Mouse (Mus musculus) embryonic facial prominence, embryonic 10.5 days (tissue): ENCODE data around the gene Farp2. TPM values are rescaled to one million over a fixed set of nuclear protein-coding genes. Genes with fewer than 3 reads are reported as not detected.
"Not testable (repeated sequence)": the region's sequence is repeated elsewhere in the genome, so short reads cannot be mapped to it uniquely, and the experiment has no call there.

Source experiments
- DNase-seq: peaks from one replicate; pipeline ENCODE4 v3.0.0-alpha.2; 2017; ENCODE audit warnings: low spot score
- H3K27ac ChIP-seq: fragments of 300-500 bp; sonication (generic); replicated peaks from 2 replicates; pipeline ENCODE4 v1.5.1; 2016; ENCODE audit warnings: mild to moderate bottlenecking
- H3K27me3 ChIP-seq: fragments of 300-500 bp; sonication (generic); replicated peaks from 2 replicates; pipeline ENCODE4 v1.6.1; 2016; ENCODE audit warnings: low read depth, mild to moderate bottlenecking; ENCODE audit not compliant: poor library complexity, severe bottlenecking
- H3K36me3 ChIP-seq: fragments of 300-500 bp; sonication (generic); replicated peaks from 2 replicates; pipeline ENCODE4 v1.6.1; 2016; ENCODE audit warnings: mild to moderate bottlenecking, moderate library complexity
- H3K4me1 ChIP-seq: fragments of 300-500 bp; sonication (generic); 2 replicates; pipeline ENCODE4 v1.6.1; 2016
- H3K4me3 ChIP-seq: fragments of 300-500 bp; sonication (generic); 2 replicates; pipeline ENCODE4 v1.5.1; 2016; ENCODE audit warnings: mild to moderate bottlenecking, moderate library complexity
- H3K9me3 ChIP-seq: fragments of 300-500 bp; sonication (generic); 2 replicates; pipeline ENCODE4 v1.6.1; 2016; ENCODE audit warnings: mild to moderate bottlenecking
- WGBS: fragments of 180-500 bp; shearing (Covaris S2); methylation state at CpG from one replicate; pipeline ENCODE4 v1.1.7; 2016; 5-methylcytosine and 5-hydroxymethylcytosine counted together
- polyA plus RNA-seq: library from polyadenylated mRNA; unstranded; fragments of >200 nt; fragmentation: Nextera tagmentation; extraction: Ambion mirVana; gene quantifications from 2 replicates; pipeline ENCODE4 v1.2.1, GENCODE M21; 2016

Farp2 gene
- polyA plus RNA-seq, 1 experiment from 2014 or later: 5.9 TPM

DNA sequence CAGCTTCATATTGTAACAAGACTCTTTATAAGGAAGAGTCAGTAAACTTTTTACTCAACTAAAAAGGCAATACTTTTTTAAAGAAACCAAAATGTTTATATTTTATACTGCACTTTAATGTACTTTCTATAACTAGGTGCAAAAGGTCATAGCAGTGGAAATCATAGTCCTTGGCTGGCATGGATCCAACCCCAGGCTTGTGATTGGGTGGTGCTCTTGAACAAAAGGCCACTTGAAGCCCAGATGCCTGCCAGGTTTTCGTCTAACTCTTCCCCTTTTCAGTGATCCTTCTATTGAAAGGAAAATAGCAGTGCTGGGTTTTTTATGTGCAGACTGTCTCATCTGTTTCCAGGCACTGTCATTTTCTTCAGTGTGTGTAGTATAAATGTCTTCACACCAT lies 3.3 kb upstream of the Farp2 start:
- H3K4me1 ChIP-seq: peaks cover 26% of the 10 kb centered on the region
- H3K36me3 ChIP-seq: peaks cover 65% of the 10 kb centered on the region
- not testable (repeated sequence) for DNase-seq, H3K27me3 ChIP-seq, H3K27ac ChIP-seq, H3K4me3 ChIP-seq, H3K9me3 ChIP-seq
- 67% methylated on average over 1 of the region's 1 CpGs for WGBS

DNA sequence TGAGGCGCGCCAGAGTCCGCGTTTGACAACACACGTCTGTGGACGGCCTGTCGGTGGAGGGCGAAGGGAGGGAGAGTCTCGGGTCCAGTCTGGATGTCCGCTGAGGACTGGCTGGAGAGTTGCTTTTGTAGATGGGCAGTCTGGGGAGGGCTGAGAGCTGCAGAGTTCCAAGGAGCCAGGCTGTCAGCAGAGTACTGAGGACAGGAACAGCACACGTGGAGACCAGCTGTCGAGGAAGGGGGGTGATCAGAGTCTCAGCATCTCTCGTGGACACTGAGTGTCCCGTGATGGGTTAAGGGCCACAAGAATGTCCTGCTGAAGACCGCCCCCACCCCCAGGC lies 442 bp downstream of the Farp2 start:
- Histone ChIP-seq H3K27ac (peak overlapping the region; percentile 87), H3K27me3 (no peaks in the 10 kb centered on the region), H3K9me3 (no peaks in the 10 kb centered on the region), H3K4me1 (peaks cover 33% of the 10 kb centered on the region), H3K4me3 (peak overlapping the region; percentile 84), H3K36me3 (peaks cover 29% of the 10 kb centered on the region)
- DNase-seq: no peak
- under 1% methylated on average over 15 of the region's 15 CpGs for whole genome bisulfite sequencing

DNA sequence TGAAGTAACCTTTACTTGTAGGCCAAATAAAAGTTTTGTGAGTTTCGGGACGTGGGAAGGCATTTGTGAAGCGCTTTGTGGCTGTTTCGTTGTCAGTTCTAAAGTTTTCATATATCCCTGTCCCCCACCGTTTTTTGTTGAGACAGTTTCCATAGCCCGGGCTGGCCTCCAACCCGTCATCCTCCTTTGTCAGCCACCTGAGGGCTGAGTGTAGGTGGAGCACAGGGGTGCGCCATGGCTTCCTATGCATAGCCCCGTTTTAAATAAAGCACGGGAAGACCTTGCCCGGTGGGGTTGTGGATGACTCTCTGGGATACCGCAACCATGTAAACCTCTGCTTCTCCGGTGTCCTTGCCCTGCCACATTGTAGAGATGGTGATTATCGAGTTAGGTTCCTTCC lies 1.3 kb downstream of the Farp2 start:
- H3K4me3 ChIP-seq: peak overlapping the region; percentile 84; the same call in 1 of the 2 replicates
- peaks cover 33% of the 10 kb centered on the region for H3K4me1 ChIP-seq
- WGBS: 78% methylated on average over 14 of the region's 14 CpGs
- DNase-seq: no peak
- H3K27me3 ChIP-seq: no peaks in the 10 kb centered on the region
- no peaks in the 10 kb centered on the region for H3K9me3 ChIP-seq
- H3K27ac ChIP-seq: no peak overlapping the region
- H3K36me3 ChIP-seq: peaks cover 20% of the 10 kb centered on the region

DNA sequence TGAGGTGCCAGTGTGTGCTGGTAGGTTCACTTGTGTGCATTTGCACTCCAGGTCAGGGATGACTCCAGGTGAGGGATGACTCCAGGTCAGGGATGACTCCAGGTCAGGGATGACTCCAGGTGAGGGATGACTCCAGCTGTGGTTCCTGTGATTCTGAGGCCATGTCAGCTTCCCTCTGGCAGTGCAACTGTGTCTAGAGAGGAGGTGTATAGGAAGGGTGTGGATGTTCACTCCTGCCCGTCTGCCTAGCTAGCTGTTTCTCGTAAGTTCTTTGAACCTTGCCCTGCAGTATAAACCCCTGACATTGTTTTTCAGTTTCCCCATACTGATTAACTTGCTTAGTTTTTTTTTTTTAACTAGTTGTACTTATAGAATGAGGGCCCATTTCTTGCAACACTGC lies 9.6 kb downstream of the Farp2 start:
- H3K4me3 ChIP-seq: no peak overlapping the region
- 86% methylated on average over 2 of the region's 2 CpGs for WGBS
- H3K36me3 ChIP-seq: 0 out of 2 replicates have a peak, but pooled peaks cover 4% of the 10 kb centered on the region
- DNase-seq: no peak
- H3K27me3 ChIP-seq: no peaks in the 10 kb centered on the region
- 0 out of 2 replicates have a peak, but pooled peaks cover 5% of the 10 kb centered on the region for H3K4me1 ChIP-seq
- no peaks in the 10 kb centered on the region for H3K9me3 ChIP-seq
- H3K27ac ChIP-seq: no peak overlapping the region

DNA sequence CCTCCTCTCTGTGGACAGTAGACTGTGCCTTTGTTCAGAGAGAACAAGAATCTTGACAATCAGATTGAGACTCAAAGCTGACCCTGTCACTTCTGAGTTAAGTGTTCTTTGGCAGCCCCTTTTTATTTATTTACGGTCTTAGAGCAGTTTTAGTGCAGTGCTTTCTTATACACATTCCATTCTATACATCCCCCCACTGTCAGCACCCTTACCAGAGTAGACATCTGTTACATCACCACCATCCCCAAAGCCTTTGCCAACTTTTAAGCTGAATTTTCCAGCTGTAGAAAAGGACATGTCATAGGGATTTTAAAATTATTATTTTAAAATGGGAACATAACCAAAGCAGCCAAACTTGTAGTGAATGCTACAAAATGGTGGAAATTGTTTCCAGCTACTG lies 10.4 kb downstream of the Farp2 start:
- Histone ChIP-seq H3K9me3 (no peaks in the 10 kb centered on the region), H3K27ac (no peak overlapping the region), H3K36me3 (0 out of 2 replicates have a peak, but pooled peaks cover 4% of the 10 kb centered on the region), H3K27me3 (no peaks in the 10 kb centered on the region), H3K4me3 (no peak overlapping the region), H3K4me1 (no peaks in the 10 kb centered on the region)
- WGBS: 87% methylated on average over 1 of the region's 1 CpGs
- DNase-seq: no peak

DNA sequence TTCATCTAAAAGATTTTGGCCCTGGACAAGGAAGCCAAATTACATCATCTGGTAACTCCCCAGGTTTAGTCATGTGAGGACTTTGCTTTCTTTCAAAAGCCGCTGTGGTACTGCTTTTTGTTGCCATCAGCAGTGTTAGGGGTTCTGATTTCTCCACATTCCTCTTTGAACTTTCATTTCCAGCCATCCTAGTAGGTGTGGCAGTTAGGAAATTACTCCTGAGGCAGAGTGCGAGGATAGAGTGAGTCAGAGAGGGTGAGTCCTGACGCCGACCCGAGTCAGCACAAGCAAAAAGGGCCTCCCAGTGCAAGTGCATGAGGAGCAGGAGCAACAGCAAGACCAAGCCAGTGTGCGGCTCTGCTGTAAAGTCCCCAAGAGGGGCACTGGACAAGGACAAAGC lies 17.9 kb downstream of the Farp2 start:
- Histone ChIP-seq H3K4me1 (no peaks in the 10 kb centered on the region), H3K4me3 (no peak overlapping the region), H3K36me3 (peaks cover 35% of the 10 kb centered on the region), H3K27me3 (no peaks in the 10 kb centered on the region), H3K9me3 (no peaks in the 10 kb centered on the region), H3K27ac (no peak overlapping the region)
- no peak for DNase-seq
- 87% methylated on average over 6 of the region's 6 CpGs for WGBS

DNA sequence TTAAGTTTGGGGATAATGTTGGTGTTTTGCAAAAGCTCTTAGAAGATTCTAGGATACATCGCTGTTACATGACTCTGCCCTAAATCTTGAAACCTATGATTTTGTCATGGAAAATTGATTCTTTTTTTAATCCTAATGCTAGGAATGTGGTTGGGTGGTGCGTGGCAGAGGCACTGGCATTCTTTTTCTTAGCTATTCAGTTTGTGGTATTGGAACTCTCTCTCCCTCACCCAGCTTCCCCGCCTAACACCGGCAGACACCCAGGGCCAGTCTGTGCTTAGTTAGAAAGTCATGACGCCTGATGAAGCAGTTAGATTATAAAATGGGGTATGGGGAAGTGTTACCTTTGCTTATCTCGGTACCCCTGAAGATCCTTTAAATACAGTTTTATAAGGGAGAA lies 25.3 kb downstream of the Farp2 start:
- 92% methylated on average over 6 of the region's 6 CpGs for WGBS
- no peak for DNase-seq
- H3K27ac ChIP-seq: no peak overlapping the region
- no peaks in the 10 kb centered on the region for H3K4me1 ChIP-seq
- H3K27me3 ChIP-seq: no peaks in the 10 kb centered on the region
- no peaks in the 10 kb centered on the region for H3K9me3 ChIP-seq
- no peak overlapping the region for H3K4me3 ChIP-seq
- peaks cover 25% of the 10 kb centered on the region for H3K36me3 ChIP-seq

DNA sequence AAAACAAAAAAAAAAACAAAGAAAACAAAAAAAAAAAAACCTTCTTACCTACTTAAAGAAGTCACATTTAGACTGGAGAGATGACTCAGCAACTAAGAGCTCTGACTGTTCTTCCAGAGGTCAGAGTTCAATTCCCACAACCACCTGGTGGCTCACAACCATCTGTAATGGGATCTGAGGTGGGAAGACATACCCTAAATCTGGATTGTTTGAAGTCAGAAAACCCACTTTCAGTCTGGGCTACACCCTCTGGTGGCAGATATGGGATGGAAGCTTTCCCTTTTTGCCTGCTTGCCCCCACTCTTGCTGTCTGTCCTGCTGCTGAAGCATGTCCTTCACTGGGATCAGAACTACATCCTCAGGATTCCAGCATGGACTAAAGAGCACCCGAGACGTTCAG lies 31.3 kb downstream of the Farp2 start:
- no peak for DNase-seq
- peaks cover 2% of the 10 kb centered on the region for H3K36me3 ChIP-seq
- no peaks in the 10 kb centered on the region for H3K27me3 ChIP-seq
- WGBS: 66% methylated on average over 2 of the region's 2 CpGs
- H3K27ac ChIP-seq: no peak overlapping the region
- no peak overlapping the region for H3K4me3 ChIP-seq
- H3K4me1 ChIP-seq: peaks cover 6% of the 10 kb centered on the region; the same call in 1 of the 2 replicates
- no peaks in the 10 kb centered on the region for H3K9me3 ChIP-seq

DNA sequence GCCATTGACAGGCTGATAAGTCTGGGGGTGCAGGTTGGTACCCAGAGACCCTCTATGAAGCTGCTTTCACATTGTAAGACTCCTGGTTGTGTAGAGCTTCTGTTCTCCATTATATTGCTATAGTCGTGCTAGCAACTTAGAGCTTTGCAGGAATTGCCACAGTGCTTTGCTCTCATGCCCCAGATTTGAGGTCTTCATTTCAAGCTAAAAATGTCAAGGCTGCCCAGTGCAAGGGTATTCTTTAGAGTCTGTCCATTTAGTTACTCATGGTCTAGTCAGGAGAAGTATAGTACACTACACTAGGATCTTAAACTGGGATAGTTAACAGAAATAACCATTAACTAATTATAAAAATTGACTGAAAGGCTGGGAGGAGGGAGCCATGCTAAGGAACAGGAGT lies 35.4 kb downstream of the Farp2 start:
- peaks cover 9% of the 10 kb centered on the region; the same call in 1 of the 2 replicates for H3K4me1 ChIP-seq
- H3K27me3 ChIP-seq: no peaks in the 10 kb centered on the region
- H3K27ac ChIP-seq: no peak overlapping the region
- WGBS: 83% methylated on average over 1 of the region's 1 CpGs
- H3K9me3 ChIP-seq: no peaks in the 10 kb centered on the region
- H3K36me3 ChIP-seq: no peaks in the 10 kb centered on the region
- H3K4me3 ChIP-seq: no peak overlapping the region
- no peak for DNase-seq

DNA sequence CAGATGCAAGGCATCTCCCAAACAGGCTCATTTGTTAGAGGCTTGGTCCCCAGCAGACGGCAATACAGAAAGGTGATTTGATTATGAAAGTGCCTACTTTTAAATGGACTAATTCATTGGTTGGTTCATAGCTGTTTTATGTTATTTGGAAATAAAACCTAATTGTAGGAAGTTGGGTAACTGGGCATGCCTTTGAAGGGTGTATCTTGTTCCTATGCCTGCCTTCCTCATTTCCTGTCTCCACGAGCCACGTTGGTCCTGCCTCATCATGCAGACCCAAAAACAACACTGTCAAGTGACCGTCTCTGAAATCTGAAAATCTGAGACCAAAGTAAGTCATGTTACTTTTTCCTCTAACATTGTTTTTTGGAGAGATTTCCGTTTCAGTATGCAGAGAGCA lies 39.5 kb downstream of the Farp2 start:
- DNase-seq: no peak
- Histone ChIP-seq H3K36me3 (peaks cover 6% of the 10 kb centered on the region; the same call in 1 of the 2 replicates), H3K4me3 (no peak overlapping the region), H3K27ac (no peak overlapping the region), H3K27me3 (no peaks in the 10 kb centered on the region), H3K9me3 (no peaks in the 10 kb centered on the region), H3K4me1 (peaks cover 9% of the 10 kb centered on the region; the same call in 1 of the 2 replicates)
- 77% methylated on average over 5 of the region's 5 CpGs for WGBS

DNA sequence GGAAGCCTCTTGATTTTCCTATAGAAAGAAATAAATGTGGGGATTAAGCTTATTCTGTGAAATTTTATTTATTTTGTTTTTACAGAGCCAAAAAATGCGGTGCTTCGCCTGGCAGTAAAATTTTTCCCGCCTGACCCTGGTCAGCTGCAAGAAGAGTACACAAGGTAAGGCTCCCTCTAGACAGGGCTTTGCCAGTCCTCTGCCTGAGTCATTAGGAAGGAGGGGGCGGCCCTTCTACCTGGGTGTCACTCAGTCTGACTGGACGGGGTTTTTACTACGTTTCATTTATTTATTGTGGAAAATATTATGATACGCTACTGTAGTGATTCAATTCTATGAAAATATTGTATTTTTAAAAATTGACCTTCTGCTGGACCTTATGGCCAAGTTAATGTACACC lies 51.3 kb downstream of the Farp2 start:
- Histone ChIP-seq H3K27me3 (no peaks in the 10 kb centered on the region), H3K9me3 (no peaks in the 10 kb centered on the region), H3K4me1 (no peaks in the 10 kb centered on the region), H3K27ac (no peak overlapping the region), H3K4me3 (no peak overlapping the region), H3K36me3 (peaks cover 7% of the 10 kb centered on the region; the same call in 1 of the 2 replicates)
- WGBS: 85% methylated on average over 7 of the region's 7 CpGs
- no peak for DNase-seq

DNA sequence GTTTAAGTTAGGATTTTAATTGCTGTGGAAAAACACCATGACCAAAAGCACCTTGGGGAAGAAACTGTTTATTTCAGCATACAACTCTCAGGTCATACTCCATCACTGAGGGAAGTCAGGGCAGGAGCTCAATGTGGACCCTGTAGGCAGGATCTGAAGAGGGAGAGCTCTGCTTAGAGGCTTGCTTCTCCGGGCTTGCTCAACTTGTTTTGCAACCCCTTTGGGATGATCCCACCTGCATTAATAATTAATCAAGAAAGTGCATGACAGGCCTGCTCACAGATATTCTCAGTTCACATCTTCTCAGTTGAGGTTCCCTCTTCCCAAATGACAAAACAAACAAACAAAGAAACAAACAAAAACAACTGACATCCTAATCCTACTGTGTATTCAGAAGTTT lies 51.8 kb downstream of the Farp2 start:
- H3K4me3 ChIP-seq: no peak overlapping the region
- H3K36me3 ChIP-seq: peaks cover 7% of the 10 kb centered on the region; the same call in 1 of the 2 replicates
- no peaks in the 10 kb centered on the region for H3K27me3 ChIP-seq
- no peaks in the 10 kb centered on the region for H3K4me1 ChIP-seq
- 83% methylated on average over 1 of the region's 1 CpGs for WGBS
- H3K9me3 ChIP-seq: no peaks in the 10 kb centered on the region
- DNase-seq: no peak
- no peak overlapping the region for H3K27ac ChIP-seq

DNA sequence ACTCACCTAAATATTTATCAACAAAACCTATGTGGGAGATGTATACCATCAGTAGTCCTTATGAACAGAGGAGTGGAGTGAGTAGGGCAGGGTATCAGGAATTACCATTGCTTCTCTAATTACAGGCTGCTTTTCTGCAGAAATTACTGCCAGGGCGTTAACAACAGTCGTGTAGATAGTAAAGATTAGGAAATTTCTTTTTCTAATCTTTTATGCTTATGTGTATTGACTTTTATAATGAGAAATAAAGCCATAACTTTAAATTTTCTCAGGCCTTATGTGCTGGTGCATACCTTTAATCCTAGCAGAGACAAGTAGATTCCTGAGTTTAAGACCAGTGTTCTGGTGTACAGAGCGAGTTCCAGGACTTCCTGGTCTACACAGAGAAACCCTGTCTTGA lies 52.9 kb downstream of the Farp2 start:
- WGBS: 89% methylated on average over 3 of the region's 3 CpGs
- Histone ChIP-seq H3K4me1 (no peaks in the 10 kb centered on the region), H3K36me3 (peaks cover 11% of the 10 kb centered on the region), H3K9me3 (no peaks in the 10 kb centered on the region), H3K4me3 (no peak overlapping the region), H3K27ac (no peak overlapping the region), H3K27me3 (no peaks in the 10 kb centered on the region)
- no peak for DNase-seq

DNA sequence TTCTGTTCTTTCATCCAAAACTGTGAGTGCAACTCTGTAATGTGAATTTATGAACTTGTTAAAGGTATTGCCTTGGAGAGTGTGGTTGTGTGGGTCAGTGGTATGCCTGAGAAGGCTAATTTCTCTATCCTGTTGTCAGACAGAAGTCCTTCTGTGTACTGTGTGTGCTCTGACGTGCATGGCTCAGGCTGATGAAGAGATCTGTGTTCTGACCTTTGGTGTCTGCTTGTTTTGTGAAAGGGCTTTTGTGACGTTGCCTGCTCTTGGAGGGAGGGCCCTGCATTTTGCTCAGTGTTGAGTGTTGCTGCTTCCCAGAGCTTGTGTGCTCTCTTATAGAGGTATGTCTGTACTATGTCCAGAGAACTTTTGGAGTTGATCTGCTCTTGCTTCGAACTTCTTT lies 55.1 kb downstream of the Farp2 start:
- H3K4me3 ChIP-seq: no peak overlapping the region
- H3K36me3 ChIP-seq: peaks cover 29% of the 10 kb centered on the region
- no peaks in the 10 kb centered on the region for H3K4me1 ChIP-seq
- no peak for DNase-seq
- 51% methylated on average over 3 of the region's 3 CpGs for WGBS
- 0 out of 2 replicates have a peak, but pooled peaks cover 3% of the 10 kb centered on the region for H3K9me3 ChIP-seq
- H3K27me3 ChIP-seq: no peaks in the 10 kb centered on the region
- no peak overlapping the region for H3K27ac ChIP-seq
